Mouse (Mus musculus) inflammation-experienced regulatory T-cells (primary cell): ENCODE results near the gene Col25a1. TPM values are rescaled to one million over a fixed set of nuclear protein-coding genes. Genes with fewer than 3 reads are reported as not detected.

Experiments used
- polyA plus RNA-seq, 2 experiments: library from polyadenylated mRNA; unstranded; fragments of 100-300 nt; shearing (Covaris generic); gene quantifications; one replicate each; pipeline ENCODE4 v1.2.1; 2017

Gene Col25a1
- under 1 TPM; 0.52 to 0.60 TPM for polyA plus RNA-seq

DNA sequence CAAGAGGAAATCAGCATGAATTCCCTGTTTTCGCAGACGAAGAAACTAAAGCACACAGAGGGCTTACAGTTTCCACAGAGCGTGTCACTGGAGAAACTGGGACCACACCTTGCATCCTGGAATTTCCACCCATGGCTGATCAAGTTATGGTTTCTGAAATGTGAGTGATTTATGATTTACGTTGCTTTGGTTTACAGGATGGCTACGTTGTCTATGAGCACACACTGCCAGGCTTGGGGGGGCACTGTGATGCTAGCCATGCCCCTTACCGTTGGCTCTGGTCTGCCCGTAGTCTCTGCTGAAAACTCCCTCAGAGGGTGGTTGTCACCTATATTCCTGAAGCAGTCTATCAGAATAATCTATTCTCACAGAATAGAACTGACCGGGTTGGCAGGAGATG lies at the start of gene Col25a1:
TSS of gene Col25a1 (plus strand) at position 301 of the 400 bp plus-strand sequence.

DNA sequence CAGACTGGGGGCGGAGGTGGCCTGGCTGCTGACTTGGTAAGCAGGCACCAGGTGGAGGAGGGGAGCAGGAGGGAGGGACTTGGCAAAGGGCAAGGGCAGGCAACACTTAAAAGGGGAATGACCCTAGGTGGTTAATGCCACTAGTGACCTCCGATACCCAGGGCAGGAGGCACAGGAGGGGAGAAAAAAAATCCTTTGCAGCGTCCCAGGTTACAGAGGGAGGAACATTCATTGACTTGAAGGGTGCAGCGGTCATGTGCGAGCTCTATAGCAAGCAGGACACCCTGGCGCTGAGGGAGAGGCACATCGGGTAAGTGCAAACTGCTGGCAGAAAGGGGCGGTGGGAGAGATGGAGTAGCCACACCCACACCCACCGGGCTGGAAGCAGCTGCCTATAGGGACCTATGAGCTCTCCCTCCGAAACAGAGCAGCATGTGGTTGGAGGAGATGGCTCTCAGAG lies 486.2 kb downstream of the Col25a1 start, which contains the start of gene Etnppl:
TSS of gene Etnppl (plus strand) at position 10 of the 460 bp plus-strand sequence.

Other genes starting within 250 kb of the Col25a1 start
- gene Casp6, start 230.1 kb upstream of the Col25a1 start, polyA plus RNA-seq = 10 to 100 TPM; 59.1 to 62.6 TPM
- 10 to 100 TPM; 27.9 to 38.0 TPM for gene Mcub, start 161.3 kb upstream of the Col25a1 start, polyA plus RNA-seq
- gene Sec24b, start 69.9 kb upstream of the Col25a1 start, polyA plus RNA-seq = 10 to 100 TPM; 50.3 to 70.3 TPM